Mouse (Mus musculus) urinary bladder, postnatal 36 days (tissue): ENCODE measurements around the gene Adgrg7.

Experiments used
- DNase-seq, 2 experiments: peaks; one replicate each; pipeline ENCODE4 v3.0.0; 2022; ENCODE audit warnings: low spot score in 2 of 2, mixed read lengths in 1 of 2

The Adgrg7 gene

DNA sequence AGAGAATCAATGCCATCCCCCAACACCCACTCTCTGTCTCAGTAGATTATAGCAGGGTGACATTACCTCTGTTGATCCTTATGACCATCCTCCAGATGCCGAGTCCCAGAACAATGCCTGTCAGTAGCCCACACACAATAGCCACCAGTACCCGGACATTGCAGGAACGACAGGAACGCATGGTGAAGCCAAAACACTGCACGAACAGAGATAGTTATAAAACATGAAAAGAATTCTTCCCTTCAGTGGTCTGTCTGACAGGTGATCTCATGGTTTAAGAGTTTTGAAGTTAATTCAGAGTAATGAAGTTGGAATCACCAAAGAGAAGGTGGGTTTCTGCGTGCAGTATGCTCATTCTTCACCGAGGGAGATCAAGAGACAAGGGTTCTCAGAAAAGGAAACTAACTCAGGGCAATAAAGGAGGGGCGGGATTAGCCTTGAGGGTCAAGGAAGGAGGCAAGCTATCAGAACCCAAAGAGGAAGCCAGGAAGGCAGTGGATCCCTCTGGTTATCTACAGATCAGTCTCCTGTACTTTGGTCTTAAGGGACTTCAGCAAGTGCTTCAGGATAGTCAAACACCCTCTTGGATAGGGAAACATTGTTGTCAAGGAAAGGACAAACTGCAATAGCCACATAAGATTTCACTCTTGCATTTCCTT is at the start of gene Adgrg7:
Gene Adgrg7, minus strand, starts transcription at position 375 of the 659 bp plus-strand sequence.
- no peak for DNase-seq

DNA sequence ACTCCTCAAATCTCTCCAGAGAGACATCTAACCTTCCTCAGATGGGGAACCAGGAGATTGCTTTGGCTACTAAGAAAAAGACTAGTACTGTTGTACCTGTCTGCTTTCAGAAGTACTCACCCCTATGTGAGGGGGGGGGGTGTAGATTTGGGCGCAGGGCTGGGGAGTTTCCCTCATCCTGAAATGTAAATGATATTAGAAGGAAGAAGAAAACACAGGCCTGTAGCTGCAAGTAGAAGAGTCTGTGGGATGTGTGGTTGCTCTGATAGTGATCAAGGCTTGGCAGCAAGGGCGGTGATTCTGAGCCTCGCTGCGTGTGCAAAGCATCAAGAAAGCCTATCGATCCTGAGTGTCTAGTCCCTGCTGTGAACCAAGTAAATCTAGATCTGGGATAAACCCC is 47.3 kb upstream of the Adgrg7 start:
- DNase-seq = peak in 1 of 2 experiments; percentile 9

DNA sequence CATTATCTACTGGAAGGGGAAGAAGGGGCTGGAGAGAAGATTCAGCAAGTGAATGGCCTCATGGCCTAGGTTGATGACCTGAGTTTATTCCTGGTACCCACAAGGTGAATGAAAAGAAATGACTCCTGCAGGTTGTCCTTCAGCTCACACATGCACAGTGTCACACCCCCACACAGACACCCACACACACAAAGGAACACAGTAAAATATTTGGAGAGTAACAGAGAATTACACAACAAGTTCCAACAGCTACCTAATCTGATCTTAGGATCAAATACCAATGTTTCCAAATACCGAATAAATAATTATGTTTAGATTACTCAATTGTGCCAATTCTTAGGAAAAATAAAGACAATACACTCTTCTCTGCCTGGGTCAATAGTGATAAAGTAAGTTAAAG is 37.7 kb upstream of the Adgrg7 start:
- DNase-seq = no peak

DNA sequence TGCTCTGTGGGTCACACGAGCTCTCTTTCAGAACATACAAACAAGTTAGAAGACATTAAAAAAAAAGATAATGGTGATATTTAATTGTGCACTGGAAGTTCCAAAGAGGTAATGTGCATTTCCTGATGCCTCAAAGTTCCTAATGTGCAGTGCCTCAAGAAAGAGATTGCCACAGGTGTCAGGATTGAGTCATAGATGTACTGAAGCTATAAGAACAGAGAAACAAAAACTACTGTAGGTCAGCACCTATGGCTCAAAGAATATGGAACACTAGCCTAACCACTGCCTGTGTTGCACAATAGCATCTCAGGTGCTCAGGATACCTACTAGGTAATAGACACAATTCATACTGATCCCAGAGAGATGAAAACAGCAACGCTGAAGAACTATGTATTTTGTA is 36.3 kb upstream of the Adgrg7 start:
- no peak for DNase-seq

DNA sequence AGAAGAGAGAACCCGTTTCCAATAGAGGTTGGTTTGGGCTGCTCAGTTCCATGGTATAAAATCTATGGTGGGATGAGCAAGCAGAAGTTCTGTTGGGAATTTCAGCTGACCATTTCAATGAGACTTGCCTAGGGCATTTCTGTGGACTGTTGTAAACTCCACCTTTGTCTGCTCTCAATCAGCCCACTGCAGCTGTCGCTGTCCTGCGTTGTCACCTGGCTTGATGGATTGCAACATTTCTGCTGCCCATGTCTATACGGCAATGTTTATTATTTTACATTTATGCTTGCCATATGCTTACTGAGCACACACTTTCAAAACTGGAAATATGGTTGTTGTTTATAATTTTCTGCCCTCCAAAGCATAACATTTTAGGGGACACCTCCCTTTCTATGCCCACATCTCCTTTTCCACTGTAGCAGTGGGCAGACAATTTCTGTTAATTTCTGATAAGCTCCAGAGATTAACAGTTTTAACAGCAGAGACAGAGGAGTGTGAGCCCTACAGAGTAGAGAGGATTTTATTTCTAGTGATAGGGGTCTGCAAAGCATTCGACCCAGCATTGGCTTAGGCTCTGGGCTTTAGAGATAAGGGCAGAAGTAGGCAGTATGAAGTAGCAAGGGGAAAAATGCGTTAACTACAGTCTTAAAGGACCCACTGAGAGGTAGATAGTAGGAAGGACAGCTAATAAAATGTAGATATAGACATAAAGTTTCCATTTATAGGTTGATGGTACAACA is 5.9 kb upstream of the Adgrg7 start:
- DNase-seq = no peak

DNA sequence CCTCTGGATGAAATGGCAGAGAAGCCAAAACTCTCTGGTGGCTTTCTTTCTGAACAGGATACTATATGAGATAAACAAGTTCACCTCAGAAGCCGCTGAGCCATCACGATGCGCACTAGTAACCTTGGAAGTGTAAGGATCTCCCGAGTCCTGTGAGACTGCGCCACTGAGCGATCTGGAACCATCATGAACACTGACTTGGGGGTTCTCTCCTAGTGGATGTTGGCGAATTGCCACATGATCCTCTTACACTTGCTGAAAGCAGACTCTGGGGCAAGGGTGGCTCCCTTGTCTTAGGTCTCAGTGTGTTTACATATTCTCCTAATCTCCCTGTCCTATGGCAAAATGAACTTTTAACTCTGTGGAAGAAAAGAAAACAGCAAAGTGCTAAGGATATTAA is 5.3 kb upstream of the Adgrg7 start:
- no peak for DNase-seq

DNA sequence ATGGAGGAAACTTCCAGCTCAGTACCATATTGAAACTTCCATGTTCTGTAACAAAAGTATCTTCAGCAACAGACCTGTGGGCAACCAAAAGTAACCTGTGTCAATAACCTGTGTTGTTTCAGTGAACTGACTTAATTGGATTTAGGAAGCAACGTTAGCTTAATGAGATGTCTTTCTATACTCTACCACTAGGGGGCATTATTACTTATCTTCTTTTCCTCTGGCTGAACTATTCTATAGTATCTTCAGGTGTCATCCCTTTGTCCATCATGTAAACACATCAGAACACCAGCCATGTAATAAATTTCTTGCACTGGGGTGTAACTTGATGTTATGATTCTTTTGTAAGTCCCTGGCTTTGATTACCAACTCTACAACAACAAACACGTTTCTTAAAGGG is 4.8 kb upstream of the Adgrg7 start:
- DNase-seq = no peak

DNA sequence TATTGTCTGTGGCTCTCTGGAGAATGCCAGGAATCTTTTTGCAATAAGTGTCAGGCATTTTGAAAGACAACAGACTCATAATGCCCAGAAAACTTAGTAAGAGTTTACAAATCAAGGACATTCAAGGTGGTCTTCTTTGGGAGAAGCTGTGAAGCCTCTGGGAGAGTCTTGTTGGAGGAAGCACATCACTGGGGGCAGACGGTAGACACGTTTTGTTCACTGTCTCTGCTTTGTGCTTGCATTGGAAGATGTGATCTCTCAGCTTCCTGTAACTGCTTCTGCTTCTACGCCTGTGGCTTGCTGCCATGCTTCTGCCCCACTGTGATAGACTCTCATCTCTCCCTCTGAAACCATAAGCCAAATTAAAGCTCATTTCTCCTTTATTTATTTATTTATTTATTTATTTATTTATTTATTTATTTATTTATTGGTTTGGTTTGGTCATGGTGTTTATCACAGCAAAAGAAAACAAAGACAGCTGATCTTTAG is 3.9 kb upstream of the Adgrg7 start:
- DNase-seq = no peak

DNA sequence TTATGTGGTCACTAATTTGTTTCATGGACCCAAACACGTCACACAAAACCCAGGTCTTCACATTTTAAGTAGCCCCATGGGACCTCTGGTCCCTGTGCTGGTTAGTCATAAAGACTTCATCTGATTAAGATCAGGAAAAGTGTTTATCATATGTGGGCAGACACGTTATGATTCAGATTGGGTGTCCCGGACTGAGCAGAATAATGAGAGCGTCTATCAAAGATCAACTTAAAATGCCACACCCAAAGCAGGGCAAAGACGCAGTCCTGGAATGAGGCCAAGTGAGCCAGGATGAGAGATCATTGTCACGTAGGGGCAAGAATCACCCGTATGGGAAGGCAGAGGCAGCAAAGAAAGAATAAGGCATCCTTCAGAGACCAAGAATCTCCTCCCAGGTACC is 3.2 kb upstream of the Adgrg7 start:
- DNase-seq = no peak

DNA sequence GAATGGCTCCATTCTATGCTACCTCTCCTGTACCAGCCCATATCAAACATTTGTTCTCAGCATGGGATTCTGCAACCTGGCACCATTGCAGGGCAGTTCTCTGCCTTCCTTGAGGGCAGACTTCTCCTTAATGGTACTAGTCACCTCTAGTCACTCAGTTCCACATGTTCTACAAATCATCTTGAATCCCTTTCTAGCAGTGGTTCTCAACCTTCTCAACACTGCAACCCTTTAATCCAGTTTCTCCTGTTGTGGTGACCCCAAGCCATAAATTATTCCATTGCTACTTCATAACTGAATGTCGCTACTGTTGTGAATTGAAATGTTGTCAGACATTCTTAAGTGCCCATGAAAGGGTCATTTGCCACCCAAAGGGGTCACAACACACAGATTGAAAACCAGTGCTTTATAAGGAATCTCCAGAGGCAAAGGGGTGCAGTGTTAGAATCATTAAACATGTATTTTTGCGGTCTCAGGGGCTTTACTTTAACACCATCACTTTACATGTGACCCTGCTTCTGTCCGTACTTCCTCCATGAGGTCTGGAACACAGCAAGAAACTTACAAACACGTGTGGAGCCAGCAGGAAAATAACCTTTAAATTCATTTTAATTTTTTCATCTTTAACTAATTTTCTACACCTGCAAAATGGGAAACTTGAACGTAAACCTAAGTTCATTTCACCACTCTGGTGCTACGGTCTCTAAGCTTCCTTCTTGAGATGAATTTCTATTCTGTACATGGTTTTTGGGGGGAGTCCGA is 1.1 kb downstream of the Adgrg7 start:
- no peak for DNase-seq

DNA sequence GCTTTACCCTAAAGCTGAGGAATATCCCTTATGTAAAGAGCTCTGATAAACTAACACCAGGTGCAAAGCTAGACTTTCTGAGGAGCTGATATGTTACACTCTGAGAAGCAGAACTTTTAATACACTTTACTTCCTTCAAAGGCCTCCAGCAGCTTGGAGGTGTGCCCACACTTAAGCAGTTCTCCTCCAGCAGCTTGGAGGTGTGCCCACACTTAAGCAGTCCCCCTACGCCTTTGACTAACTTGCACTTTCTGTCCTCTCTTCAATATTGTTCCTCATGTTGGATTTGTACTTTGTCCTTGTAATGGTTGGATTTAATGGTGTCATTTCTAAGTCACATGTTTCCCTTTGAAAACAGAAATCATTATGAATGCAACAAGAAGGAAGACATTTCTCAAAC is 1.9 kb downstream of the Adgrg7 start:
- no peak for DNase-seq

DNA sequence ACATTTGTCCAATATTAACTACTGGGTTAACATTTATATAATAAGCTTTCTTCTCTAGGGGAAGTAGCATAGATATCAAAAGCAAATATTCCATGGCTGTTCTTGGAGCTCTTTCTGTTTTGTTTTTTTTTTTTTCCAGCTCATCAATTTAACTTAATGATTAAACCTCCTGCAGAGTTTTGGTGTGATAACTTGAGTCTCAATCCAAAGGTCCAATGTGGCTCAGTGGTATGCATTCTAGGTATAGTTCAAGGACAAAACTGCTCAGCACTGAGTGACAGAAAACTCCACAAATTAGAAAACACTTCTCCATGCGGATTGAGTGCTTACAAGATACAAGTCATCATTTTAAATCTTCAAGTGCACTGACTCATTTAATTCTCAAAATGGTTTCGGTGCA is 9.7 kb downstream of the Adgrg7 start:
- no peak for DNase-seq

DNA sequence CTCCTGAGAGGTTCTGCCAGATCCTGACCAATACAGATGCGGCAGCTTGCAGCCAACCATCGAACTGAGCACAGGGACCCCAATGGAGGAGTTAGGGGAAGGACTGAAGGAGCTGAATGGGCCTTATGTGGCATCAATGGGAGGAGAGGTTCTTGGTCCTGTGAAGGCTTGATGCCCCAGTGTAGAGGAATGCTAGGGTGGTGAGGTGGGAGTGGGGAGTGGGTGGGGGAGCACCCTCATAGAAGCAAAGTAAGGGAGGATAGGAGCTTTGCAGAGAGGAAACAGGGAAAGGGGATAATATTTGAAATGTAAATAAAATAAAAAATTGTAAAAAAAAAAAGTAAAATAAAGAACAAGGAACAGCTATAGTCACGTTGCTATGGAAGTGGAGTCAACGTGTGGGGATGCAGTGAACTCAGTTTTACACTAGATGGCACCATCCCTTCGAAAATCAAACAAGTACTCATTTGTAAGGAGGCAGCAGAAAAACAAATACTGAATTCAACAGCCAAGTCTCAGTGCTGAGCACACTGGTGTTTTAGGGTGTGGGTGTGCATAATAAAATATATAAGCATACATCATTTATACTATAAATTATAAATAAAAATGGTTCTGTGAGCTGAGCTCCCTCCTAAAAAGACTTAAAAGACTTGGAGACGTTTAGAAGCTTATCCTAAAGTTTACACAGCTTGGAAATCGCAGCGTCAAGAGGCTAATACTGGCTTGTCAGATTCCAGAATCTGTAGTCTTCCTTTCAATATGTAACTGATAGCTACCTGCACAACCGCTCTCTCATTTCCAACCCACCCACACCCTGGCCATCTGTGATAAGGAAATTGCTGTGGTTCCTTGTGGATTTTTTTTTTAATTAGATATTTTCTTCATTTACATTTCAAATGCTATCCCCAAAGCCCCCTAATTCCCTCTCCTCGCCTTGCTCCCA is 24.2 kb downstream of the Adgrg7 start:
- peak; percentile 20 to 24 for DNase-seq

DNA sequence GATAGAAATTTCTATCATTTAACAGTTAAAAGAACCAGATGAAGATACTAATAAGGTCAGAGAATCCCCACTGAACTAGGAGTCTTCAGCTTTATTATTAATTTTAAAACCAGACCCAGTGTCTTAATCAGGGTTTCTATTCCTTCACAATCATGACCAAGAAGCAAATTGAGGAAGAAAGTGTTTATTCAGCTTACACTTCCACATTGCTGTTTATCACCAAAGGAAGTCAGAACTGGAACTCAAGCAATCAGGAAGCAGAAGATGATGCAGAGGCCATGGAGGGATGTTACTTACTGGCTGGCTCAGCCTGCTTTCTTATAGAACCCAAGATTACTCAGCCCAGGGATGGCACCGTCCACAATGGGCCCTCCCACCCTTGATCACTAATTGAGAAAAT is 66.6 kb downstream of the Adgrg7 start:
- DNase-seq = no peak

DNA sequence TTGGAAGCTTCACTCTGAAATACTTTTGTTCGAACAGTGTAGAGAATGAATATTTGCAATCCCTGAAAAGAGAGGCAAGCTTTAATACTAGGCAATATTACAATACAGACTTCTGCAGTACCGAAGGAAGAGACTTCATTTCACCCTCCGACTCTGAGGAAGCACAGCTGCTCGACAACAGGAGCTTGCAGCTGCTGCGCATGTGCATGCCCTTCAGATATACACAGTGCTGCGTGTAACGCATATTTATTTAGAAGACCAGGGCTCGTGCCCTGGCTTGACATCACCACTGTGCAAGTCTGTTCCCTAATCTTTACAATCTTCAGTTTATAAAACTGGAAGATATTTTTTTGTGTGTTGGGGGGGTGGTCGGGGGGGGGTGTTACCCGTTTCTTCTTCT is 70.7 kb downstream of the Adgrg7 start:
- no peak for DNase-seq

DNA sequence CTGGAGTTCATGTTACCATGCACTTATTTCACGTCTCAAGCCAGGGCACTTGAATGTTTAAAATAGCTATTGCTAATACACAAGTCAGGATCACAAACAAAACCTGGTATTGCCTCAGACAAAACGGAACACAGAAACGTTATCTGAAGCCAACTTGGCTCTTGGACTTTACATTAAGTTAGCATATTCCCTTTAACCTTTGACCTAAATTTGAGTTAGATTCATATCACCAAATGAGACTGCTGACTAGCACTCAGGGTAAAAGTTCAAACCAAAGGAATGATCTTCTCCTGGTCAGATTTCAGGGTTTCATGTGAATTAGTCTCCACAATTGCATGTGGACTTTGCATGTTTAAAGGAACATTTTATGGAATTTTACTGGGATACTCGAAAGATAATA is 73.3 kb downstream of the Adgrg7 start:
- DNase-seq = no peak

DNA sequence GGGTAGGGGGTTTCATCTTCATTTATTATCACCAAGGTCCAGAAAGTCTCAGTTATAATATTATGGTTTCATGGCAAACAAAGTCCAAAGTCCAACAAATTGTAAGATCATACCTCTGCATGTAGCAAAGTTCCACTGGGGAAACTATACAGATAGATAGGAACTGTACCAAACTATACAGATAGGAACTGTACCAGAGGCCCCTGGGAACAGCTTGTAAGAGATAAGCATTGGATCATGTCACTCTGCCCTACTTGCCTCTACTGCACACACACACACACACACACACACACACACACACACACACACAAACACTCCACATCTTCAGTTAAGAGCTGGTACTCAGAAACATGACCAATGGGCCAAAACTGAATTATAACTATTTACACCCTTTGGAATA is 76.6 kb downstream of the Adgrg7 start:
- DNase-seq = no peak

DNA sequence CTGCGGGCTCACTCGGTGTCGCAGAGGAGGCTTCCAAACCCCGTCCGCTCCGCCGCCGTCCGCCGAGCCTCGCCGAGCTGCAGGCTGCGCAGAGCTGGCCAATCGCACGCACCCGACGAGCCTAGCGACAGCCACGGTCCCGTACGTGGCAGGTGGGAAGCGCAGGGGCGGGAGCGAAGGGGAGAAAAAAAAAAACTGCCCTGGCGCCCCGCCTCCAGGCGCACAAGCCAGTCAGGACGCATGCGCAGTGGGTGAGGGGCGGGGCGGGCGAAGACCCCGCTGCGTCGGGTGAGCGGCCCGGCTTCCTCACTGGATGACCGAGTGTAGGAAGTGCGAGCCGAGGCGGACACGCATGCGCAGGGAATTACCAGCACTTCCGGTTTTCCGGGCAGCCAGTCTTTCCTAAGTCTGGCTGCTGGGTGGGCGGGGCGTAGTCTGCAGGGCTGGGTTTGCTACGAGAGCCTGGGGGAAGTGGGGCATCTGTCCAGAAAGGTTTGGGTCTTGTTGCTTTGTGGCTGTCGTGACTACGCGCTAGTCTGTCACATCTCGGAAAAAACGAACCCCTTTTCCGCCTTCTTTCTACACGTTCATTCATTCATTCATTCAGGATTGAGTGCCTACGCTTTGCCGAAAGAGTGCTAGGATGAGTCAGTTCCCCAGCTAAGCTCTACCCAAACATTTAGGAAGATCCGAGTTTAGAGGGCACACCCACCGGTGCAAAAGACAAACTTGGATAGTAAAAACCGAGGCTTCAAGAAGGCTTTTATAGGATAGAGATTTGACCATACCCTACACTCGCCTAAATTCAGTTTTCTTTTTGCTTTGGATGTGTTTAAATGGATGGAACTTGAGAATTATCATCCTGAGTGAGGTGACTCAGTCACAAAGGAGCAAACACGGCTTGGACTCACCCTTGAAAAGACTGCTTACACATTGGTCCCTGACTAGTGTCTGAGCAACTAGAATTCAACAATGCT is 78.1 kb downstream of the Adgrg7 start, which contains the start of gene Tfg:
Gene Tfg, minus strand, starts transcription at position 227 of the 977 bp plus-strand sequence.
- peak; percentile 97 to 99 for DNase-seq

DNA sequence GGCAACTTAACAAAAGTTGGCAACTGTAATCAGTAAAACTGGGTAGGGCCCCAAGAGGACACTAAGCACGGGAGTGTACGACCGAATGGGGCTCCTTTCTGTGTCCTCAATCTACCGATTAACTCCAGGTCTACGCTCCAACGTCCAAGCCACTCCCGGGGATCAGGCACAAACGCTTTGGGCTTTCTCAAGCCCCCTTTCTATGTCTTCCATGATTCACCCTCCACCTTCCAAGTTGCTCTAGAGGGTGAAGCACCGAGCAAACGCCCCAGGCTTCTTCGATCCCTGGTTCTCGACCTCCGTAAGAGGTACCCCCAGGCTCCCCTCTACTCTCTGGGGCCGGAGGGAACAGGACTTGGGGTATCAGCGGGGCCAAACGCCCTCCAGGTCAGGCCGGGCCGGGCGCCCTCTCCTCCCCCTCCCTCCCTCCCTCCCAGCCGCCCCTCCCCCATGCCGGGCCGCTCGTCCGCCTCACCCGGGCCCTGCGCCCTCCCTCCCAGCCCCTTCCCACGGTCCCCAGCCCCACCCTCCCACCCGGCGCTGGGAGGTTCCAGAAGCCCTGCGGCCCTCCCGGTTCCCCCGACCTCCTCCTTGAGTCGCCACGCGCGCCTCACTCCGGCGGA is 79.0 kb downstream of the Adgrg7 start:
- DNase-seq = peak; percentile 7 to 34

DNA sequence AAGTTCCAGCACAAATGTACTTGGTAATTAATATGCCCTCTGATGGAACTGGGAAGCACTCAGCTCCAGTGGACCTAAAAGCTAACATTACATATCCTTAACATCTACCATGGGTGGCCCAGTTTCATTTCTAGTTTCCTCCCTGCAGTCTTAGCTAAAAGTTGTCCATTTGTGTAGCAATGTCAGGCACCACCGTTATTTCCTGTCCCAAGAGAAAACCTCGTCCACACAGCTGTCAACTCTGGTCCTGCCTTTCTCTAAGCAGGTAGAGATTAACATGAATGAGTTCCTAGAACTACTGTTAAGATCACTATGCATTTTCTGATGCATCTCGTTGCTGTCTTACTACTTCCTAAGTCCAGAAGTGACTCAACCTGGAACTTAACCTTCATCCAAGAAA is 80.0 kb downstream of the Adgrg7 start:
- no peak for DNase-seq
